Mouse (Mus musculus) gastrocnemius, adult 18-20 months (tissue): Measurements from ENCODE around the gene Zdhhc14. TPM values are rescaled to one million over a fixed set of nuclear protein-coding genes. Genes with fewer than 3 reads are reported as not detected.

Experiments
- DNase-seq: peaks from one replicate; pipeline ENCODE4 v3.0.0; 2021; ENCODE audit warnings: low spot score
- total RNA-seq, 2 experiments: library from RNA; stranded (reverse); gene quantifications; 2 replicates each; pipeline ENCODE4 v1.2.3; 2021

The Zdhhc14 gene
- total RNA-seq, 2 experiments from 2014 or later: 3.9 to 5.0 TPM

DNA sequence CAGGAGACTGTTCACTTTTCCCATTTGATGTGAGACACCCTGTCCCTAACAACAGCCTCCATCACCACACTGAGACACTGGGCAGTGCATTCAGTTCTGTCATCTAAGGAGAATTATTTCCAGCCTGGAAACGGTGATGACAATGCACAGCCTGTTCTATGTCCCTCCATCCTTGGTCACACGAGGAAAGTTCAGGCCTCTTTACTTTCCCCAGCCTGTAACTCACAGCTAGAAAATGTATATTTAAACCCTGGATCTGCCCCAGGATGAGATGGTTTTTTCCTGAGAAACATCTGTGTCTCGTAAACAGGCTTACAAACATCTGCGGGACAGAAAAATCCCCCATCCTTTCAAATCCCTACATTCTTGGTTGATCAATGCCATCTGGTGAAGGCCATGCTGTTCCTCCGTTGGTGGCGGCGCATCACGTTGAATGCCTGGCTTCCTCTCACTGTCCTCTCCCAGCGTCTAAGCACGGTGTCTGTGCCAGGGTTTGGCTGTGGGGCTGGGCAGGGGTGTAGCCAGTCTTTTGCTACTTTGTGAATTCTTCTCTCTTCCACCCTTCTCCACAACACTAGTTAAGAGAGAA, 231.3 kb downstream of the Zdhhc14 start:
- DNase-seq: no peak

DNA sequence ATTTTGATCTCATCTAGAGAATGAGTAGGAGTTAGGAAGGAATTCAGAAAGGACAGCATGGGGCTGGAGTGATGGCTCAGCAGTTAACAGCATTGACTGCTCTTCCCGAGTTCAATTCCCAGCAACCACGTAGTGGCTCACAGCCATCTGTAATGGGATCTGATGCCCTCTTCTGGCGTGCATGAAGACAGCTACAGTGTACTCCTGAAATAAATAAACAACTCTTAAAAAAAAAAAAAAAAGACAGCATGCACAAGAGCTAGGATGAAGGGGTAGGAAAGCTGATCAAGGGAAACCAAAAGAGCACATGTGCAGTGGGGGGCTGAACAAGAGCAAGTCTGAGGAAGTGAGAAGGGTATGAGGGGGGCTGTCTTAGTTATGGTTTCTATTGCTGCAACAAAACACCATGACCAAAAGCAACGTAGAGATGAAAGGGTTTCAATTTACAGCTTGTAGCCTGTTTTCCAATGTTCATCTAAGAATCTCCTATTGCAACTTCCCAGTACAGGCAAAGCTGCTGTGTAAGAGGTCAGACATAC, 237.3 kb downstream of the Zdhhc14 start:
- no peak for DNase-seq

DNA sequence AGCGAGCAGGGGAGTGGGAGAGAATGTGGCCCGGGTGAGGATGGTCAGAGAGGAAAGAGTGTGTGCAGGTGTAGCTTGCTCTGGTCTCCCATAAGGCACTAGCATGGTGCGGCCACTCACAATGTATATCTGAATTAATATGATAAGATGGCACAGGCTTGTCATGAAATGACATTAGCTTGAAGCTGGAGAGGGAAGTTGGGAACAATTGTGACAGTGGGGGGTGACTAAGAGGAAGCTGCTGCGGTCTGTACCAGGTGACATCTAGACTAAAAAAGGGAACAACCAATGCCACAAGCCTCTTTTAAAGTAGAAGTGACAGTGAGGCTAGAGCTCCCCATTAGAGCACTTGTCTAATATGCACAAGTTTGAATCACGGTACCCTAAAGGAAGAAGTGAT, 238.2 kb downstream of the Zdhhc14 start:
- DNase-seq: no peak

DNA sequence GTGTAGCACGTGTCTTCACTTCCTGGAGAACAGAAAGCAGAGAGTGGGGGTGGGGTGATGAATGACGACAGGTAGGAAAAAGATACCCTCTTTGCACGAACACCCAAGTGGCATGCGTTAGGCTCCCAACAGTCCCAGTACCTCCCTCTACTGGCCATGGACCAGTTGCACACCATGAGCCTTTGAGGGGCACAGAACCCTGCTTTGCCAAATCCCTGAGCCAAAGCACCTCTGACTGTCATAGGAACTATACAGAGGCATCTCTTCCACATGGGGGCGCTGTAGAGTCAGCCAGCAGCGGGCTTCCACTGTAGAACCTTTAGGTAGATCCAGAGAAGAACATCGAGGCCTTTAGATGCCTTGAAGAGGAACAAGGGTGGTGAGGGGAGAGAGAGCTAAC, 241.0 kb downstream of the Zdhhc14 start:
- DNase-seq: peak; percentile 35

DNA sequence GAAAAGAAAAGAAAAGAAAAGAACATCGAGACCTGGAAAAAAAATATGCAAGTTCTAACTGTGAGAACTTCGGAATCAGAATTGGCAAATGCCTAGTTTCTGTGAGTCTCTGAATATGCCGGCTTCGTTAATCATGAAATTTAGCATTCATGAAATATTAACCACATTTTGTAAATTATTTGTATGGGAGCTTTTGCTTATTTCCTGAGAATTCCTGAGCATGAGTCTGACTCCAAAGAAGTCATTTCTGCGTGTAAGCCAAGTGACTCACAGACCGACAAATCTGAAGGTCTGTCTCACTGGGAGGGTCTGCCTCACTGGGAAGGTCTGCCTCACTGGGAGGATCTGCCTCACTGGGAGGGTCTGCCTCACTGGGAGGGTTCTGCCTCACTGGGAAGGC, 248.7 kb downstream of the Zdhhc14 start:
- DNase-seq: no peak

DNA sequence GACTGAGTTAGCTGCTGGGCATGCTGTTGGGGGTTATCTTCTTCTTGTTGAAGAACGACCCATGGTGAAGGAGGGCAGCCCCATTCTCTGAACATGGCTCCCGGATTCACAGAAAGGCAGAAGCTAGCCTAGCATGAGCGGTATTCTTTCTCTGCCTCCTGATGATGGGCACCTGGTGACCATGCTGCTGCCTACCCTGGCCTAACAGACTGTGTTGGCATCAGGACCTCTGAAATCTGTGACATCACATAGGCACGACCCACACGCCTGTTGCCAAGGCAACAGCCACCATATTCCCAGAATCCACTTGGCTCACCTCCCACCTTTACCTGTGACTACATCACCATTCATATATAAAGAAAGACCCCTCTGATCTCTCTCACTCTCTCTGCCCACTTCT, 251.7 kb downstream of the Zdhhc14 start:
- DNase-seq: no peak

DNA sequence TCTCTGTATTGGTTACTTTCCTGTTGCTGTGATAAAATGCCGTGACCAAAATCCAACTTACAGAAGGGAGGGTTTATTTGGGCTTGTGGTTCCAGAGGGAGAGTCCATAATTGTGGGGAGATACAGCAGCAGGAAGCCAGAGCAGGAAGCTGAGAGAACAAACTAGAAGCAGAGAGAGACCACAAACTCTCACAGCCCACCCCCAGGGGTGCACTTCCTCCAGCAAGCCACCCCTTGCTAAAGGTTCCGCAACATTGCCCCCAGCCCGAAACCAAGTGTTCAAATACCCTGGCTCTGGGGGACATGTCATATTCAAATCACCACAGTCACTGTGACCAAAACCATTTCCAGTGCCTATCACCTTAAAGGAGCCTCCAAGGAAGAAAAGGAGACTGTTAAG, 254.0 kb downstream of the Zdhhc14 start:
- DNase-seq: no peak

DNA sequence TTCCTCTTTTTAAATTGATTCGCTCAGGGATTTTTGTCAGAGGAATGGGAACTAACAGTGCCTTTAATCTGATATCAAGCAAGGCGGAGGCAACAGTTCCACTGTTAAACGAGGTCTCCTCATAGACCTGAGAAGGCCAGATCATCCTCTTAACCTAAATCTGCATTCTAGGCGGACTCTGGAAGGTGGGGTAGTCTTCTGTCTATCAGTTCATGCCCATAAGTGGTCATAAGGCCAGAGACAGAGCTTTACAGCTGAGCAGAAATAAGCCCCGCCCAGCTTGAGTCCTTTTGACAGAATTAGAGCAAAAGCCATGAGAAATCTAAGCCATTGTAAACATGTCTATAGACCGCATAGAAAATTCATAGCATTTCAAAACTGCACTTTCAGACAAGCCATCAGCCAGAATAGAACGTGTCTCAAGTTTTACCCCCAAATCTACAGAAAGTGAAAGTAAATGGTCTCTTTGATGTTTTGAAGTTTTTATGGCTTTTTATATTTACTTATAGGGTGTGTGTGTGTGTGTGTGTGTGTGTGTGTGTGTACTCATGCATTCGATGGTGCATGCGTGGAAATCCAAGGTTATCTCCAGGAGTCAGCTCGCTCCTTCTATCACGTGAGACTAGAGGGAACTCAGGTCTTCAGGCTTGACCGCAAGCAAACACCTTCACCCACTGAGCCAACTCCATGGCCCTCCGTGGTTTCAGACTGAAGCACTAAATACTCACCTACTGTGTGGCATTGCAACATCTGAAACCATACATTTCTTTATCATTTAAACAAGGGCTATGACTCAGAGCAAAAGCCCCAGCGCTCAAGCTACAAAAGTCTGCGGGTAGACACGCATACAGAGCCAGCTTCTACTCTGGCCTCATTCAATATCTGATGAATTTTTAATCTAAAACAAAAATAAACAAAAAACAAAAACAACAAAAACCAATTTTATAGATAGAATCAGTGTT, 255.5 kb downstream of the Zdhhc14 start:
- no peak for DNase-seq

DNA sequence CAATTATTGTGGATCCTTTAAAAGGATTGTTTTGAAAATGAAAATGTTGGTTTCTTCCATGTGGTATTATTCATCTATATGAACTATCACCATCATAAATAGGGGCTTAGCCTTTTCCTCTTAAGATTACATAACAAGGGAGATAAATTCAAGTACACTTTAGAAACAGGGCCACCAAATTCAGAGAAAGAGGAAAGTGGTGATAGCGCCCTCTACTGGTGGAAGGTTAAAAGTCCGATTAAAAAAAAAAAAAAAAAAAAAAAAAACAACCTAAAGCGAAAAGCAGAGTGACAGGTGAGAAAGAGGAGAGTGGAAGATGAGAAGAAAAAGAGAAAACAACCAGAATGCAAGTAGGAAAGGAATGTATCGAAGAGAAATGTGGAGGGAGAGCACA, 256.1 kb downstream of the Zdhhc14 start:
- peak; percentile 35 for DNase-seq

DNA sequence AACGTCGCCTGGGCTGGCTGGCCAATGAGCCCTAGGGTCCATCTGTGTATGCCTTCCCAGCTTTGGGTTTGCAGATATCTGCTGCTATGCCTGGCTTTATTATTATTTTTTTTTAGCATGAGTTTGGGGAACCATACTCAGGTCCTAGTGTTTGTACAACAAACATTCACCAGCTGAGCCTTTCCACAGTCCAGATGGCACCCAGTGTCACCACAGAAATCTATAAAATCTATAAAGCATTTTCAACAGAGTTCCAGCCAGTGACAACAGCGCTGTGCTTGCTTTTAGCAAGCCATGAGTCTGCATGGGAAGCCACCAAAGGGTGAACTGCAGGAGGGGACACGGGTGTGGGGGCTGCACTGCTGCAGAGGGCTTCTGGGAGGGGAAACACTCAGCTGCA, 257.9 kb downstream of the Zdhhc14 start:
- DNase-seq: no peak

DNA sequence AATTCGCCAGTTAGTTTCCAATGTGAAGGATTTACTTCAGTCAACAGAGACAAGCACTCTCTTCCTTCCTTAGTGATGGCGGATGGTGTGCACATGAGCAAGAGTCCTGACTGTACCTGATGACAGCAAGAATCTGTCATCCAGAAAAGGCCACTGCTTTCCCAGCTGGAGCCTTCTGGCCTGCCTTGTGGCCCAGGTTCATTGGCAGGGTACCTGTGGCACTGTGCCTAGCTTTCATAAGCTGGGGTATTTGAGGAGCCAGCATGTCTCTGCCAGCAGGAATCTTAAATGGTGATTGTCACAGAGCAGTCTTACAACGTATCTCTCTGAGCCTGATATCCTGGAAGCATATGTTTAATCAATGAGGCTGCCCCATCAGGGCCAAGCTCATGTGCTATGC, 258.7 kb downstream of the Zdhhc14 start:
- DNase-seq: no peak

DNA sequence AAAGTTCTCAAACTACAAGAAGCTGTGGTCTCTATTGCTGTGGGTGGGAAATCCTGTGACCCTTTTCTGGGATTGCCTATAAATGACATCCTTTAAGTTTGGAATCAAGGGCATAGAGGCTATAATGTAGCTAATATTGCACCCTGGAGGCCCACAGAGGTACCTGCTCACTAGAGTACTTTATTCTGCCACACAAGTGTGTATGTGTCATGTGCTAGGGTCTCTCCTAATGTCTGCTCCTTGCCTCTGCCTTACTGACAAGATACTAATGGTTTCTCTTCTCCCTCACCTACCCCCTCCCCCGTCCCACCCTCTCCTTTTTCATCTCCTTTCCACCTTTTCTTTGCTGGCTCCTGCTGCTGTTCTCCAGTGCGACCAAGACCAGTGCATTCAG, 260.0 kb downstream of the Zdhhc14 start:
- no peak for DNase-seq

DNA sequence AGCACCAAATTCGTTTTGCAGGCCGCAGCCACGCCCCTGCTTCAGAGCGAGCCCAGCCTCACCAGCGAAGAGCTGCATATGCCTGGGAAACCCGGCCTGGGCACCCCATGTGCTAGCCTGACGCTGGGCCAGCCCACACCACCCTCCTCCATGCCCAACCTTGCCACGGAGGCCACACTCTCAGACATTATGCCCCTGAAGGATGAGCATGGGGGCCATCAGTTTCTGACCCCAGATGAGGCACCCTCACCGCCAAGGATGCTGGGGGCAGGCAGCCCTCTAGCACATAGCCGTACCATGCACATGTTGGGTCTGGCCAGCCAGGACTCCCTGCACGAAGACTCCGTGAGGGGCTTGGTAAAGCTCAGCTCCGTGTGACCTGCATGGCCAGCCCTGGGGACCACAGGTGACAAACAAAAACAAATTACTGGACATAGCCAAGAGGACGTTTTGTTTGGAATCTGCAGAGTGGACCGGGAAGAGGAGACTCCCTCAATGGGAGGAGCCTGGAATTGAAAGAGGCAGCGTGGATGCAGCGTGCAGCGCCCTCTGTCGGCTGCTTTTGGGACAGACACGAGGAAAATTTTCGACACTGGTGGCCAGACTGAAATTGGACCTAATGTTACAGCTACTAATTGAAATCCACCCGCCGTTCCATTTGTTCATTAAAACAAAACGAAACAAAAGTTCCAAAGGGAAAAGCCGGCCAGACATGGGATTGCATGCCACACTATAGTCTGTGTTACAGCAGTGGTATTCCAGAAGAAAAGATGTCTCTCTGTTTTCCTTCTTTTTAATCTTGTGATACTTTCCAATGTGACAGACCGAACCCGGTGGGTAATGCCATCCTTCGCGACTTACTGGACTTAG, 260.6 kb downstream of the Zdhhc14 start:
- peak; percentile 86 for DNase-seq

DNA sequence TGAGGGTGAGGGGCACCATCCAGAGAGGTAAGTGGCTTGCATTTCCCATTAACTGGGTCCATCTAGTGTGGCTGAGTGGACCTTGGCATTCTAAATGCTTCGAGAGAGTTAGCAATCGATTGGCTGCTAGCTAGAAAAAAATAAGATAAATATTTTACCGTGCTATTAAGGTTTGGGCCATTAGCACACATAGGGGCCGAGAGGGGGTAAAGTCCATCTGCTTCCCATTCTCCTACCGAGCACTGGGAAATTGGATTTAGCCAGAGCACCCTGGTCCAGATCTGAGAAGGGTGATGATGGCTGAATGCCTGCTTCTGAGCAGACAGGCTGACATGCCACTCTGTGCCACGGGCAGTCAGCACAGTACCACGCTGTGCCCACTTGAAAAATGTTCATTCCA, 263.1 kb downstream of the Zdhhc14 start:
- no peak for DNase-seq

DNA sequence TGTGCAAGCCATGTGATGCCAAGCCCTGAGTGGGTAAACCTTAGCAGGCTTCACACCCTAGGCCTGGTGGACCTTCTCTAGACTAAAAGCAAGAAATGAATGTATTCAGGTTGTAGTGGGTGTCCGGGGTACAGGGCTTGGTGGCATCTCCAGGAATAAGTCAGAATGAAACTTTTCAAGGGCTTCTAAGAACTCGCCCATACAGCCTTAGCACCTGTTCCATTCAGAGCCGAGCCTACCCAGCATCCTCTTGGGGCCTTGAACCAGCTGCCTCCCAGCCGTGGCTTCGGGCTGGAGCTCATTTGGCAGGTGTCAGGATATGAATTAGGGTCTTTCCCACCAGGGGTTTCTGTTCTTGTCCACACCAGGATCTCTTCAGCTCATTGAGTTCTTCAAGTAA, 263.7 kb downstream of the Zdhhc14 start:
- no peak for DNase-seq

DNA sequence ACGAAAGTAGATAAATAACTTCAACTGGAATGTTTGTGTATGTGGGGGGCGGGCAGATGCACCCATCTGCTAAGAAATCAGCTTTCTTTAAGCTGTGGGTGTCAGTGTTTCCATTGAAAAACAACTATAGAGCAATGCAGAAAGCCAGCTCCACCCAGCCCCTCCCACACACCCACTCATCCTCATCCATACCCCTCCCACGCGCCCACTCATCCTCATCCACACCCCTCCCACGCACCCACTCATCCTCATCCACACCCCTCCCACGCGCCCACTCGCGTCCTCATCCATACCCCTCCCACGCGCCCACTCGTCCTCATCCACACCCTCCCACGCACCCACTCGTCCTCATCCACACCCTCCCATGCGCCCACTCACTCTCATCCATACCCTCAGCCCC, 264.5 kb downstream of the Zdhhc14 start:
- DNase-seq: no peak

DNA sequence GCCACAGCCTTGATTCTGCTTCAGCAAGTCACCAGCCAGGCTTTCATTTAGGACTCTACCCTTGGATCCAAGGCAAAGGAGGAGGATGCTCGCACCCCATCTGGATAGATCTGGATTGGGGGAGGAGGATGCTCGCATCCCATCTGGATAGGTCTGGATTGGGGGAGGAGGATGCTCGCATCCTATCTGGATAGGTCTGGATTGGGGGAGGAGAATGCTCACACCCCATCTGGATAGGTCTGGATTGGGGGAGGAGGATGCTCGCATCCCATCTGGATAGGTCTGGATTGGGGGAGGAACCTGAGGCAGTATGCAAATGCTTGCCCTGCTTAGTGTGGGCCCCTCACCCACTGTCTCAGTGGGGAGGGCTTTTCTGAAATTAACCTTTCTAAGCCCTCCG, 271.4 kb downstream of the Zdhhc14 start:
- DNase-seq: no peak

DNA sequence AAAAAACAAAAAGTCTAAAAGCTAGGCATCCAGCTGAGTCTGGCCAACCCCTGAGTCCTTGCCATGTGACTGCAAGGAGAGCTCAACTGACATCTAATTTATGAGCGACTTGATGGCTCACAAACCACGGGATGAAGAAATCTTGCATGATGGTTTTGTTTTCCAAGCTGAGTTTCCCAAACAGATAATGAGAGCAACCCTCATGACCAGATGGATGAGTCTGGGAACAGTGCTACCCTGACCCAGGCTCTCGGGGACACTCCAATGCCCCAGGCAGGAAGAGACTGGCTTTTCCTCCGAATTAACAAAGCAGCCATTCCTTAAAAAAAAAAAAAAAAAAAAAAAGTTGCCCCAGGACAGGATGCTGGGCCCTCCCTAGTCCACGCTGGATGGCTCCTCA, 271.9 kb downstream of the Zdhhc14 start:
- no peak for DNase-seq

DNA sequence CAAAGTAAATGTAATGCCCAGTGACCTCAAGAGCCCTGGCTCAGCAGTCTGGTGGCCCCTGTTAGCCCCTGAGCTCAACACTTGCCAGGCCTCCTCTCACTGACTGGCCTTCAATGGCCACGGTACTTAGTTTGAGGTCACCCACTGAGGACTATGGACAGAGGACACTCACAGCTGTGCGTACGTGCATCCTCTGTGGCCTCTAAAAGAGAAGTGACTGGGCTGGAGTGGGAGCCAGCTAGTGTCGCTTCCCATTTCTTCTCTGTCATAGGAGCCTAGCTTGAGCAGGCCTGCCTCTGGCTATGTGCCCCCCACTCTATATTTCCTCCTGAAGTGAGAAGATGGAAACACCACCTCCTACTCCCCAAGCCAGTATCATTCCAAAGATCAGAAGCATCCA, 273.4 kb downstream of the Zdhhc14 start:
- no peak for DNase-seq

DNA sequence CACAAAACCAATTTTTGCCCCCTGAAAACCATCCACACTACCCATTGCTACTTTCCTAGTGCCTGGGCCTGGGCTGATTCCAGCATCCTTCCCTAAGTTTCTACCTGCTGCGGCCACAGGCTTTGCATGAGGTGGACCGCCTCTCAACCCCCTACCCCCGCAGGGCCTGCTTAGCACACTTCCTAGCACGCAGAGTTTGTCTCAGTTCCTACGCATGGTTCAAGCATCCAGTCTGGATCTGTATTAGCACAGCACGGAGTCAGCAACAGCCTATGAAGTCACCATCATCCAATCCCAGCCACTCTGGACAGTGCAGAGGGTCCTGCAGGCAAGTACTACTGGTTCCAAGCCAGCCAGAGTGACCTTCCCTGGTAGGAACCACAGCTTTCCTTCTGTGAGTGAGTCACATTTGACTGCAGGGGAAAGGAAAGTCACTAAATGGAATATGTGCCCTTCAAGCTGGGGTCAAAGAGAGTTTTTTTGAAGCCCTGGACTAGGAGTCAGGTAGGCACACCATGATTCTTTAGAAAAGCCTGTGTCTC, 275.9 kb downstream of the Zdhhc14 start:
- no peak for DNase-seq

DNA sequence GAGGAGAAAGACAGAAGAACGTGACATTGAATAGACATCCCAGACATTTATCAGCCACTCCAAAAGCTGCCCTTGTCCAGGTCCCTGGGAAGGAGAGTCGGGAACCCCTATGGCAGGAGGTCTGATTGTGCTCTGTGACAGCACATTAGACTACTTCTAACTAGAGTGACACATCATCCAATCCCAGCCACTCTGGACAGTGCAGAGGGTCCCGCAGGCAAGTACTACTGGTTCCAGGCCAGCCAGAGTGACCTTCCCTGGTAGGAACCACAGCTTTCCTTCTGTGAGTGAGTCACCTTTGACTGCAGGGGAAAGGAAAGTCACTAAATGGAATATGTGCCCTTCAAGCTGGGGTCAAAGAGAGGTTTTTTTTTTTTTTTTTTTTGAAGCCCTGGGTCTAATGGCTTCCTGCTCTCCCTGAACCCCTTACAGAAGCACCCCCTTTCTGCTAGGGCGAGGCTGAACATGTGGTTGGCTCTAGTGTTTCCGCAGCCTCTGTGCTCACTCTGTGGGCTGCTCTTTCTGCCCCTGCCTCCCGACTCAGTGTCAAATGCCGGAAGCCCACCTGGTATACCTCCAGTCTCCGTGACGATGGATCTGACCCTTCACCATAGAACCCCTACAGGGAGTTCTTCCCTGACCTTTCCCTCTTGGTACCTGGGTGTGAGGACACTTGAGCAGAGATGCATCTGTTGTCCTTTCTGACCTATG, 276.6 kb downstream of the Zdhhc14 start:
- no peak for DNase-seq
